Mouse (Mus musculus) embryonic facial prominence, embryonic 13.5 days (tissue): ENCODE data around the gene Arl14ep. TPM values are rescaled to one million over a fixed set of nuclear protein-coding genes. Genes with fewer than 3 reads are reported as not detected.

ENCODE experiments used
- ATAC-seq: fragments of 200-750 bp; cut with Nextera tagmentation; 2 replicates; pipeline ENCODE4 v1.8.0; 2017; ENCODE audit warnings: low read depth; ENCODE audit not compliant: insufficient number of reproducible peaks, insufficient read depth, low FRiP score, low TSS enrichment
- H3K27ac ChIP-seq: fragments of 300-500 bp; sonication (generic); 2 replicates; pipeline ENCODE4 v1.5.1; 2015; ENCODE audit warnings: moderate library complexity, mild to moderate bottlenecking, inconsistent platforms
- H3K27me3 ChIP-seq: fragments of 300-500 bp; sonication (generic); 2 replicates; pipeline ENCODE4 v1.6.1; 2015; ENCODE audit warnings: mild to moderate bottlenecking, inconsistent platforms
- H3K36me3 ChIP-seq: fragments of 300-500 bp; sonication (generic); 2 replicates; pipeline ENCODE4 v1.6.1; 2015; ENCODE audit warnings: mild to moderate bottlenecking, inconsistent platforms
- H3K4me1 ChIP-seq: fragments of 300-500 bp; sonication (generic); 2 replicates; pipeline ENCODE4 v1.6.1; 2015; ENCODE audit warnings: inconsistent platforms
- H3K4me2 ChIP-seq: fragments of 300-500 bp; sonication (generic); 2 replicates; pipeline ENCODE4 v1.6.1; 2015; ENCODE audit warnings: moderate library complexity, mild to moderate bottlenecking, inconsistent platforms
- H3K4me3 ChIP-seq: fragments of 300-500 bp; sonication (generic); 2 replicates; pipeline ENCODE4 v1.5.1; 2015; ENCODE audit warnings: mild to moderate bottlenecking, inconsistent platforms
- H3K9ac ChIP-seq: fragments of 300-500 bp; sonication (generic); 2 replicates; pipeline ENCODE4 v1.6.1; 2015; ENCODE audit warnings: mild to moderate bottlenecking, inconsistent platforms
- H3K9me3 ChIP-seq: fragments of 300-500 bp; sonication (generic); 2 replicates; pipeline ENCODE4 v1.6.1; 2016; ENCODE audit warnings: inconsistent platforms
- WGBS: fragments of 180-500 bp; shearing (Covaris S2); methylation state at CpG from one replicate; pipeline ENCODE4 v1.1.7; 2015; ENCODE audit warnings: mixed read lengths; 5-methylcytosine and 5-hydroxymethylcytosine counted together
- polyA plus RNA-seq: library from polyadenylated mRNA; unstranded; fragments of >200 nt; fragmentation: Nextera tagmentation; extraction: Ambion mirVana; gene quantifications from 2 replicates; pipeline ENCODE4 v1.2.1, GENCODE M21; 2015

Arl14ep gene
- polyA plus RNA-seq, 1 experiment from 2014 or later = 60.7 TPM

GRCm38 (mm10) chr2:106973332-106973958 is 779 bp downstream of the Arl14ep start:
- Histone ChIP-seq H3K27me3 (no peaks in the 10 kb centered on the region), H3K36me3 (peaks cover 11% of the 10 kb centered on the region; the same call in 1 of the 2 replicates), H3K4me2 (peak overlapping the region; percentile 64), H3K9ac (peak overlapping the region; percentile 95), H3K4me1 (peaks cover 18% of the 10 kb centered on the region), H3K4me3 (peak overlapping the region; percentile 84), H3K9me3 (no peaks in the 10 kb centered on the region), H3K27ac (no peak overlapping the region)
- no peak for ATAC-seq
- 58% methylated on average over 17 of the region's 17 CpGs for WGBS

- Histone ChIP-seq H3K4me3 (0 out of 2 replicates have a peak overlapping the region, but pooled peaks have one; percentile 84), H3K4me1 (peaks cover 18% of the 10 kb centered on the region), H3K9me3 (no peaks in the 10 kb centered on the region), H3K27me3 (no peaks in the 10 kb centered on the region), H3K4me2 (peak overlapping the region; percentile 64), H3K36me3 (peaks cover 17% of the 10 kb centered on the region), H3K27ac (no peak overlapping the region), H3K9ac (no peak overlapping the region)
- ATAC-seq = no peak
- 94% methylated on average over 6 of the region's 6 CpGs for WGBS
These were observed 1.4 kb downstream of the Arl14ep start for GRCm38 (mm10) chr2:106972851-106973250.

- Histone ChIP-seq H3K4me1 (peaks cover 18% of the 10 kb centered on the region), H3K9ac (no peak overlapping the region), H3K27me3 (no peaks in the 10 kb centered on the region), H3K9me3 (no peaks in the 10 kb centered on the region), H3K4me3 (no peak overlapping the region), H3K27ac (no peak overlapping the region), H3K4me2 (no peak overlapping the region), H3K36me3 (peaks cover 32% of the 10 kb centered on the region)
- ATAC-seq = no peak
- WGBS = 95% methylated on average over 12 of the region's 12 CpGs
These were observed 3.3 kb downstream of the Arl14ep start for GRCm38 (mm10) chr2:106970971-106971370.

- Histone ChIP-seq H3K27ac (no peak overlapping the region), H3K4me1 (peaks cover 15% of the 10 kb centered on the region), H3K9ac (no peak overlapping the region), H3K9me3 (no peaks in the 10 kb centered on the region), H3K27me3 (no peaks in the 10 kb centered on the region), H3K36me3 (peaks cover 52% of the 10 kb centered on the region), H3K4me3 (no peak overlapping the region), H3K4me2 (no peak overlapping the region)
- ATAC-seq = no peak
- 78% methylated on average over 6 of the region's 6 CpGs for WGBS
These were observed 5.9 kb downstream of the Arl14ep start for GRCm38 (mm10) chr2:106968320-106968719.

- H3K4me1 ChIP-seq = no peaks in the 10 kb centered on the region
- H3K36me3 ChIP-seq = peaks cover 56% of the 10 kb centered on the region
- H3K27me3 ChIP-seq = no peaks in the 10 kb centered on the region
- 91% methylated on average over 3 of the region's 3 CpGs for WGBS
- H3K9me3 ChIP-seq = no peaks in the 10 kb centered on the region
- H3K4me3 ChIP-seq = no peak overlapping the region
- no peak for ATAC-seq
- no peak overlapping the region for H3K4me2 ChIP-seq
- H3K27ac ChIP-seq = no peak overlapping the region
- H3K9ac ChIP-seq = no peak overlapping the region
These were observed 10.7 kb downstream of the Arl14ep start for GRCm38 (mm10) chr2:106963560-106963959.

GRCm38 (mm10) chr2:106961650-106962049 is 12.6 kb downstream of the Arl14ep start:
- Histone ChIP-seq H3K27ac (no peak overlapping the region), H3K4me3 (no peak overlapping the region), H3K27me3 (no peaks in the 10 kb centered on the region), H3K9me3 (no peaks in the 10 kb centered on the region), H3K9ac (no peak overlapping the region), H3K4me1 (no peaks in the 10 kb centered on the region), H3K4me2 (no peak overlapping the region), H3K36me3 (peaks cover 39% of the 10 kb centered on the region)
- WGBS = 84% methylated on average over 3 of the region's 3 CpGs
- ATAC-seq = no peak

- 94% methylated on average over 2 of the region's 2 CpGs for WGBS
- Histone ChIP-seq H3K9ac (no peak overlapping the region), H3K27me3 (no peaks in the 10 kb centered on the region), H3K4me1 (no peaks in the 10 kb centered on the region), H3K9me3 (no peaks in the 10 kb centered on the region), H3K27ac (no peak overlapping the region), H3K36me3 (peaks cover 35% of the 10 kb centered on the region), H3K4me2 (no peak overlapping the region), H3K4me3 (no peak overlapping the region)
- ATAC-seq = no peak
These were observed 13.2 kb downstream of the Arl14ep start for GRCm38 (mm10) chr2:106961066-106961465.

GRCm38 (mm10) chr2:106960237-106960636 is 14.0 kb downstream of the Arl14ep start:
- Histone ChIP-seq H3K4me3 (no peak overlapping the region), H3K4me2 (no peak overlapping the region)
- WGBS = 26% methylated on average over 7 of the region's 7 CpGs

GRCm38 (mm10) chr2:106959380-106959779 is 14.8 kb downstream of the Arl14ep start:
- Histone ChIP-seq H3K9me3 (no peaks in the 10 kb centered on the region), H3K9ac (no peak overlapping the region), H3K4me3 (no peak overlapping the region), H3K27me3 (no peaks in the 10 kb centered on the region), H3K27ac (no peak overlapping the region), H3K4me2 (no peak overlapping the region), H3K36me3 (peaks cover 21% of the 10 kb centered on the region), H3K4me1 (peaks cover 10% of the 10 kb centered on the region; the same call in 1 of the 2 replicates)
- WGBS = 83% methylated on average over 5 of the region's 5 CpGs
- no peak for ATAC-seq

More at GRCm38 (mm10) chr2:106960237-106960636, 14.0 kb downstream of the Arl14ep start:
- Histone ChIP-seq H3K36me3 (peaks cover 30% of the 10 kb centered on the region), H3K27ac (no peak overlapping the region), H3K4me1 (peaks cover 6% of the 10 kb centered on the region; the same call in 1 of the 2 replicates), H3K9ac (no peak overlapping the region), H3K9me3 (no peaks in the 10 kb centered on the region), H3K27me3 (no peaks in the 10 kb centered on the region)
- ATAC-seq = no peak

- Histone ChIP-seq H3K27ac (no peak overlapping the region), H3K9me3 (no peaks in the 10 kb centered on the region), H3K9ac (no peak overlapping the region), H3K36me3 (peaks cover 20% of the 10 kb centered on the region), H3K27me3 (no peaks in the 10 kb centered on the region), H3K4me1 (peaks cover 10% of the 10 kb centered on the region; the same call in 1 of the 2 replicates), H3K4me2 (no peak overlapping the region), H3K4me3 (no peak overlapping the region)
- WGBS = 78% methylated on average over 6 of the region's 6 CpGs
- no peak for ATAC-seq
These were observed 15.3 kb downstream of the Arl14ep start for GRCm38 (mm10) chr2:106958916-106959315.

GRCm38 (mm10) chr2:106956146-106956545 is 18.1 kb downstream of the Arl14ep start:
- Histone ChIP-seq H3K4me2 (peak overlapping the region; percentile 41), H3K9me3 (no peaks in the 10 kb centered on the region), H3K36me3 (0 out of 2 replicates have a peak, but pooled peaks cover under 1% of the 10 kb centered on the region), H3K9ac (no peak overlapping the region), H3K4me3 (no peak overlapping the region), H3K4me1 (peaks cover 10% of the 10 kb centered on the region; the same call in 1 of the 2 replicates), H3K27me3 (no peaks in the 10 kb centered on the region), H3K27ac (no peak overlapping the region)
- ATAC-seq = no peak
- WGBS = 46% methylated on average over 6 of the region's 6 CpGs

- 6% methylated on average over 10 of the region's 10 CpGs for WGBS
- Histone ChIP-seq H3K27me3 (no peaks in the 10 kb centered on the region), H3K4me2 (peak overlapping the region; percentile 41), H3K4me1 (peaks cover 10% of the 10 kb centered on the region; the same call in 1 of the 2 replicates), H3K9me3 (no peaks in the 10 kb centered on the region), H3K9ac (no peak overlapping the region), H3K4me3 (no peak overlapping the region), H3K27ac (no peak overlapping the region), H3K36me3 (no peaks in the 10 kb centered on the region)
- no peak for ATAC-seq
These were observed 18.6 kb downstream of the Arl14ep start for GRCm38 (mm10) chr2:106955621-106956020.
